Comparison of ENCODE assay signal across 15 mouse cellular contexts in the genomic region with DNA sequence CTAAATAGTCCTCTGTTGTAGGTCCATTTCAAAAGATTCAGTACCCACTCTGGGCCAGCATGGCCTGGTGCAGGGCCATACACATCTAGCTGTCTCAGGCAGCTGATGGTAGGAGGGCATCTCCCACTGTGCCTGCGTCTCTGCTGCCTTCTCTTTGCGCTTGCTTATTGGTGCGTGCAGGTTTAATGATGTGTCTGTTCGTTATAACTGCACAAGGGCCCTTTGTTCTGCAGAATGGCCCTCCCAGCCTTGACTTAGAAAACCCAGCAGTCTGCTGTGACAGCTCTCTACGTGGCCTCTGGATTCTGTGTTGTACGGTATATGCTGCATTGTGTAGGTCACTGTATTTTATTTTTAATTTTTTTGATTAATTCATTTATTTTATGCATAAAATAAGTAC.
A peak's percentile ranks its signal among the peaks of the same experiment; 100 is the strongest.
DNase-seq lines count a peak whose midpoint lies in the region; ATAC-seq and TF ChIP-seq lines count a peak whose summit lies in the region.
"Had no signal": no experiment of that assay in that cellular context is flagged by ENCODE, and none has a peak within 500 bp of the region (broad histone marks: within the 10 kb centered on the region; RNA-seq: fewer than 3 reads in every experiment).

No protein-coding gene starts in this region.

- no peak overlapping the region for H3K27ac ChIP-seq in embryonic facial prominence, embryonic 11.5 days (replicated peaks; ENCODE audit: low read depth, low read length)
- H3K27ac ChIP-seq in limb, embryonic 12.5 days = 0 out of 2 replicates have a peak overlapping the region, but pooled peaks have one; percentile 50
- H3K27ac ChIP-seq: heart, embryonic 15.5 days; limb, embryonic 13.5 days had no signal

- H3K27me3 ChIP-seq in embryonic facial prominence, embryonic 11.5 days (ENCODE audit: control insufficient read depth, insufficient read depth, low read length) = no peaks in the 10 kb centered on the region
- peaks cover 27% of the 10 kb centered on the region; the same call in 1 of the 2 replicates for H3K27me3 ChIP-seq in limb, embryonic 12.5 days

- no peaks in the 10 kb centered on the region for H3K9me3 ChIP-seq in embryonic facial prominence, embryonic 11.5 days (replicated peaks; ENCODE audit: control insufficient read depth, low read length)
- H3K9me3 ChIP-seq in limb, embryonic 12.5 days = no peaks in the 10 kb centered on the region
- H3K9me3 ChIP-seq: heart, embryonic 15.5 days; limb, embryonic 13.5 days had no signal

- no peak for TF ChIP-seq CTCF in brain, embryonic 14.5 days (IDR thresholded peaks at IDR 0.05; ENCODE audit: borderline replicate concordance, extremely low read depth, insufficient read depth, insufficient read length)

- H3K36me3 ChIP-seq in embryonic facial prominence, embryonic 11.5 days (replicated peaks; ENCODE audit: control insufficient read depth, insufficient read depth, low read depth, low read length) = no peaks in the 10 kb centered on the region
- H3K36me3 ChIP-seq in limb, embryonic 12.5 days = peaks cover 4% of the 10 kb centered on the region; the same call in 1 of the 2 replicates

- ATAC-seq in embryonic facial prominence, embryonic 11.5 days (replicated peaks; ENCODE audit: insufficient number of reproducible peaks, low FRiP score, low TSS enrichment, low read depth) = peak; percentile 63; the same call in 1 of the 2 replicates
- peak; percentile 74; the same call in 1 of the 2 replicates for ATAC-seq in limb, embryonic 12.5 days (ENCODE audit: insufficient number of reproducible peaks, insufficient read depth, low FRiP score, low TSS enrichment, low read depth)
- no peak for ATAC-seq in megakaryocyte progenitor cell, adult 5-6 weeks (replicated peaks; ENCODE audit: poor library complexity)
- ATAC-seq: CD4-positive, CD25-positive, alpha-beta regulatory T cell, adult 4 months; inflammation-experienced regulatory T-cells, adult 6 months had no signal

- no peak overlapping the region for H3K4me3 ChIP-seq in embryonic facial prominence, embryonic 11.5 days (ENCODE audit: low read depth, low read length)
- H3K4me3 ChIP-seq in limb, embryonic 12.5 days (replicated peaks) = no peak overlapping the region
- H3K4me3 ChIP-seq: heart, embryonic 15.5 days; limb, embryonic 13.5 days had no signal

- no peak for TF ChIP-seq POLR2A in brain, embryonic 14.5 days (IDR thresholded peaks at IDR 0.05; ENCODE audit: borderline replicate concordance, extremely low read depth, insufficient read depth, insufficient read length, poor library complexity, severe bottlenecking)

- no peak overlapping the region for H3K4me2 ChIP-seq in embryonic facial prominence, embryonic 11.5 days (ENCODE audit: low read depth, low read length)
- no peak overlapping the region for H3K4me2 ChIP-seq in limb, embryonic 12.5 days
- H3K4me2 ChIP-seq: heart, embryonic 15.5 days; limb, embryonic 13.5 days had no signal

- peak; percentile 92 for DNase-seq in brain, embryonic 14.5 days (ENCODE audit: low read depth)
- peak; percentile 24 for DNase-seq in embryonic facial prominence, embryonic 11.5 days (ENCODE audit: low spot score)
- peak; percentile 67 for DNase-seq in forelimb bud, embryonic 11.5 days (ENCODE audit: low read depth, low spot score)
- no peak for DNase-seq in layer of hippocampus, adult 8-10 months (ENCODE audit: low spot score in 2 of 2)
- no peak for DNase-seq in yolk sac, embryonic 10.5 days (ENCODE audit: low spot score)
- DNase-seq: cerebellum, postnatal 14 days; gastrocnemius, postnatal 36 days; lung, adult 2 months; right cerebral cortex, postnatal 25 days had no signal

- H3K4me1 ChIP-seq in embryonic facial prominence, embryonic 11.5 days (ENCODE audit: control insufficient read depth, insufficient read depth, low read length) = no peaks in the 10 kb centered on the region
- H3K4me1 ChIP-seq in limb, embryonic 12.5 days (replicated peaks) = peaks cover 37% of the 10 kb centered on the region

- H3K9ac ChIP-seq in embryonic facial prominence, embryonic 11.5 days (replicated peaks; ENCODE audit: low read length) = no peak overlapping the region
- no peak overlapping the region for H3K9ac ChIP-seq in limb, embryonic 12.5 days (replicated peaks)
- H3K9ac ChIP-seq: heart, embryonic 15.5 days; limb, embryonic 13.5 days had no signal

- WGBS in embryonic facial prominence, embryonic 11.5 days = 34% methylated on average over 6 of the region's 6 CpGs
- WGBS in limb, embryonic 12.5 days = 31% methylated on average over 6 of the region's 6 CpGs

Comparison
In these comparisons a context has a peak if more than half of its experiments do, and no peak if none do; other contexts are left out.
1. DNase-seq: peak in brain, embryonic 14.5 days (single experiment), embryonic facial prominence, embryonic 11.5 days (single experiment) and forelimb bud, embryonic 11.5 days (single experiment); none in layer of hippocampus, adult 8-10 months (0 of 2) and yolk sac, embryonic 10.5 days (single experiment).